Mouse (Mus musculus): ENCODE measurements around the gene Gm42906. TPM values are rescaled to one million over a fixed set of nuclear protein-coding genes. Genes with fewer than 3 reads are reported as not detected.

The Gm42906 gene
- polyA plus RNA-seq, 1 experiment from 2014 or later = not detected

- ATAC-seq (ENCODE audit: low FRiP score) (no peak), DNase-seq (ENCODE audit: low spot score) (no peak)
- Histone ChIP-seq H3K9ac (ENCODE audit: low read depth, low read length) (no peak overlapping the region), H3K27me3 (ENCODE audit: control insufficient read depth, insufficient read depth, low read length) (no peaks in the 10 kb centered on the region), H3K27ac (ENCODE audit: low read depth, low read length) (no peak overlapping the region), H3K4me3 (ENCODE audit: low read depth, low read length) (no peak overlapping the region), H3K4me2 (replicated peaks; ENCODE audit: low read depth, low read length) (no peak overlapping the region), H3K4me1 (replicated peaks; ENCODE audit: control insufficient read depth, insufficient read depth, low read length) (no peaks in the 10 kb centered on the region), H3K9me3 (ENCODE audit: control insufficient read depth, low read length) (no peaks in the 10 kb centered on the region), H3K36me3 (ENCODE audit: control insufficient read depth, insufficient read depth, low read length) (no peaks in the 10 kb centered on the region)
- 51% methylated on average over 2 of the region's 2 CpGs for WGBS
Observed at GRCm38 (mm10) chr5:151102262-151102661, 325.7 kb downstream of the Gm42906 start.

GRCm38 (mm10) chr5:151096012-151096411 lies 332.0 kb downstream of the Gm42906 start:
- Histone ChIP-seq H3K27ac (ENCODE audit: low read depth, low read length) (no peak overlapping the region), H3K36me3 (ENCODE audit: control insufficient read depth, insufficient read depth, low read length) (no peaks in the 10 kb centered on the region), H3K27me3 (ENCODE audit: control insufficient read depth, insufficient read depth, low read length) (no peaks in the 10 kb centered on the region), H3K9me3 (ENCODE audit: control insufficient read depth, low read length) (no peaks in the 10 kb centered on the region), H3K4me2 (replicated peaks; ENCODE audit: low read depth, low read length) (no peak overlapping the region), H3K4me3 (ENCODE audit: low read depth, low read length) (no peak overlapping the region), H3K4me1 (replicated peaks; ENCODE audit: control insufficient read depth, insufficient read depth, low read length) (no peaks in the 10 kb centered on the region), H3K9ac (ENCODE audit: low read depth, low read length) (no peak overlapping the region)
- WGBS = 91% methylated on average over 6 of the region's 6 CpGs
- DNase-seq (ENCODE audit: low spot score) (no peak), ATAC-seq (ENCODE audit: low FRiP score) (no peak)

- no peaks in the 10 kb centered on the region for H3K27me3 ChIP-seq (ENCODE audit: control insufficient read depth, insufficient read depth, low read length)
- H3K9me3 ChIP-seq (ENCODE audit: control insufficient read depth, low read length) = no peaks in the 10 kb centered on the region
- WGBS = 74% methylated on average over 3 of the region's 3 CpGs
- no peak overlapping the region for H3K27ac ChIP-seq (ENCODE audit: low read depth, low read length)
- no peaks in the 10 kb centered on the region for H3K36me3 ChIP-seq (ENCODE audit: control insufficient read depth, insufficient read depth, low read length)
- H3K4me1 ChIP-seq (replicated peaks; ENCODE audit: control insufficient read depth, insufficient read depth, low read length) = no peaks in the 10 kb centered on the region
- no peak overlapping the region for H3K4me2 ChIP-seq (replicated peaks; ENCODE audit: low read depth, low read length)
- no peak overlapping the region for H3K4me3 ChIP-seq (ENCODE audit: low read depth, low read length)
- no peak for ATAC-seq (ENCODE audit: low FRiP score)
- no peak overlapping the region for H3K9ac ChIP-seq (ENCODE audit: low read depth, low read length)
- no peak for DNase-seq (ENCODE audit: low spot score)
Observed at GRCm38 (mm10) chr5:151092886-151093665, 334.9 kb downstream of the Gm42906 start.

GRCm38 (mm10) chr5:151090996-151091395 lies 337.0 kb downstream of the Gm42906 start:
- no peak overlapping the region for H3K4me3 ChIP-seq (ENCODE audit: low read depth, low read length)
- WGBS = 95% methylated on average over 6 of the region's 6 CpGs

GRCm38 (mm10) chr5:151089201-151089600 lies 338.8 kb downstream of the Gm42906 start:
- ATAC-seq (ENCODE audit: low FRiP score) (no peak), DNase-seq (ENCODE audit: low spot score) (no peak)
- no peaks in the 10 kb centered on the region for H3K27me3 ChIP-seq (ENCODE audit: control insufficient read depth, insufficient read depth, low read length)

More at GRCm38 (mm10) chr5:151090996-151091395, 337.0 kb downstream of the Gm42906 start:
- Histone ChIP-seq H3K27me3 (ENCODE audit: control insufficient read depth, insufficient read depth, low read length) (no peaks in the 10 kb centered on the region), H3K27ac (ENCODE audit: low read depth, low read length) (no peak overlapping the region), H3K9me3 (ENCODE audit: control insufficient read depth, low read length) (no peaks in the 10 kb centered on the region), H3K4me1 (replicated peaks; ENCODE audit: control insufficient read depth, insufficient read depth, low read length) (no peaks in the 10 kb centered on the region), H3K36me3 (ENCODE audit: control insufficient read depth, insufficient read depth, low read length) (no peaks in the 10 kb centered on the region), H3K4me2 (replicated peaks; ENCODE audit: low read depth, low read length) (no peak overlapping the region), H3K9ac (ENCODE audit: low read depth, low read length) (no peak overlapping the region)
- DNase-seq (ENCODE audit: low spot score) = no peak
- no peak for ATAC-seq (ENCODE audit: low FRiP score)

GRCm38 (mm10) chr5:151086425-151087202 lies 341.3 kb downstream of the Gm42906 start:
- no peak for DNase-seq (ENCODE audit: low spot score)
- H3K4me1 ChIP-seq (replicated peaks; ENCODE audit: control insufficient read depth, insufficient read depth, low read length) = no peaks in the 10 kb centered on the region
- no peak overlapping the region for H3K4me3 ChIP-seq (ENCODE audit: low read depth, low read length)
- H3K9me3 ChIP-seq (ENCODE audit: control insufficient read depth, low read length) = no peaks in the 10 kb centered on the region
- WGBS = 69% methylated on average over 9 of the region's 9 CpGs
- H3K36me3 ChIP-seq (ENCODE audit: control insufficient read depth, insufficient read depth, low read length) = no peaks in the 10 kb centered on the region
- ATAC-seq (ENCODE audit: low FRiP score) = no peak
- H3K27ac ChIP-seq (ENCODE audit: low read depth, low read length) = no peak overlapping the region
- no peak overlapping the region for H3K4me2 ChIP-seq (replicated peaks; ENCODE audit: low read depth, low read length)
- no peaks in the 10 kb centered on the region for H3K27me3 ChIP-seq (ENCODE audit: control insufficient read depth, insufficient read depth, low read length)
- no peak overlapping the region for H3K9ac ChIP-seq (ENCODE audit: low read depth, low read length)

More at GRCm38 (mm10) chr5:151089201-151089600, 338.8 kb downstream of the Gm42906 start:
- Histone ChIP-seq H3K4me1 (replicated peaks; ENCODE audit: control insufficient read depth, insufficient read depth, low read length) (no peaks in the 10 kb centered on the region), H3K36me3 (ENCODE audit: control insufficient read depth, insufficient read depth, low read length) (no peaks in the 10 kb centered on the region), H3K9me3 (ENCODE audit: control insufficient read depth, low read length) (no peaks in the 10 kb centered on the region), H3K4me3 (ENCODE audit: low read depth, low read length) (no peak overlapping the region), H3K9ac (ENCODE audit: low read depth, low read length) (no peak overlapping the region), H3K27ac (ENCODE audit: low read depth, low read length) (no peak overlapping the region), H3K4me2 (replicated peaks; ENCODE audit: low read depth, low read length) (no peak overlapping the region)
- 76% methylated on average over 6 of the region's 6 CpGs for WGBS

GRCm38 (mm10) chr5:151085749-151086148 lies 342.2 kb downstream of the Gm42906 start:
- H3K4me2 ChIP-seq (replicated peaks; ENCODE audit: low read depth, low read length) = no peak overlapping the region
- H3K4me3 ChIP-seq (ENCODE audit: low read depth, low read length) = no peak overlapping the region
- no peaks in the 10 kb centered on the region for H3K9me3 ChIP-seq (ENCODE audit: control insufficient read depth, low read length)
- H3K36me3 ChIP-seq (ENCODE audit: control insufficient read depth, insufficient read depth, low read length) = no peaks in the 10 kb centered on the region
- no peak overlapping the region for H3K27ac ChIP-seq (ENCODE audit: low read depth, low read length)
- 78% methylated on average over 8 of the region's 8 CpGs for whole genome bisulfite sequencing
- no peaks in the 10 kb centered on the region for H3K4me1 ChIP-seq (replicated peaks; ENCODE audit: control insufficient read depth, insufficient read depth, low read length)
- H3K9ac ChIP-seq (ENCODE audit: low read depth, low read length) = no peak overlapping the region
- DNase-seq (ENCODE audit: low spot score) = no peak
- no peaks in the 10 kb centered on the region for H3K27me3 ChIP-seq (ENCODE audit: control insufficient read depth, insufficient read depth, low read length)
- ATAC-seq (ENCODE audit: low FRiP score) = no peak

- no peak overlapping the region for H3K27ac ChIP-seq (ENCODE audit: low read depth, low read length)
- 92% methylated on average over 4 of the region's 4 CpGs for WGBS
- no peak for DNase-seq (ENCODE audit: low spot score)
- H3K9ac ChIP-seq (ENCODE audit: low read depth, low read length) = no peak overlapping the region
- no peak overlapping the region for H3K4me2 ChIP-seq (replicated peaks; ENCODE audit: low read depth, low read length)
- no peaks in the 10 kb centered on the region for H3K36me3 ChIP-seq (ENCODE audit: control insufficient read depth, insufficient read depth, low read length)
- no peak overlapping the region for H3K4me3 ChIP-seq (ENCODE audit: low read depth, low read length)
- ATAC-seq (ENCODE audit: low FRiP score) = no peak
- no peaks in the 10 kb centered on the region for H3K27me3 ChIP-seq (ENCODE audit: control insufficient read depth, insufficient read depth, low read length)
- H3K4me1 ChIP-seq (replicated peaks; ENCODE audit: control insufficient read depth, insufficient read depth, low read length) = no peaks in the 10 kb centered on the region
- no peaks in the 10 kb centered on the region for H3K9me3 ChIP-seq (ENCODE audit: control insufficient read depth, low read length)
Observed at GRCm38 (mm10) chr5:151080276-151080675, 347.7 kb downstream of the Gm42906 start.

Measured in hindbrain, embryonic 11.5 days (tissue).